Mouse (Mus musculus): ENCODE measurements at regions not wholly inside any gene's neighbourhood (a gene's known extent, or its start where the extent isn't known, plus 50 kb on each side); places are given as distances from the start of the nearest gene placed in this dataset.

DNA sequence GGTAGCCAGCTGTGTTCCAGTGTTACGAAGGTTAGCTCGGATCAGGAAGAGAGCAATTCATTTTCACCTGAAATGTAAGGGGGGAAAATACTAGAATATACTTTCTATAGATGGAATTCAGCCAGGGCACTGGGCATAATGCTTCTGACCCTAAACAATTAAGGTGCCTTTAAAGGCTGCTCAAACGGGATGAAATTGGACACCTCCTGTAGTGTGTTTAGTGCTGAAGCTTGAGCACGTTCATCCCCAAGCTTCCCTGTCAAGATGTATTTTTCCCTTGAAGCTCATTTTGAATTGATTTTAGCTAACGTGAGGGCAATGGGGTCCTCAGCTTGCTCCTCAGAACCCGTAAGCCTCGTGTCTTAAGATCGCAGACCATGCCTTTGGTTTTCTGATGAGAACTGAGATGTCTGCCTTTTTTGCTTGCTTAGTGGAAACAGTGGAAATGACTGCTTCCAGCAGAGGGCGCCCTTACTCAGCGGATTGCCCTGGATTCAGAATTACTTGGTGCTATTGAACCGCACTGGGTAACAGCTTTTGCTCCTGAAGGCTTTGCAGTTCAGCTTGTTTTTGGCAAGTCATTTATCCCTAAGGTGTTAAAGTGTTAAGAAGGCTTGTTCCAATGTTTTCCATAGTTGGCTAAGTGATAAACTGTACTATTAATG lies 74.6 kb upstream of the Fermt1 start:
- DNase-seq, result peak; percentile 7

DNA sequence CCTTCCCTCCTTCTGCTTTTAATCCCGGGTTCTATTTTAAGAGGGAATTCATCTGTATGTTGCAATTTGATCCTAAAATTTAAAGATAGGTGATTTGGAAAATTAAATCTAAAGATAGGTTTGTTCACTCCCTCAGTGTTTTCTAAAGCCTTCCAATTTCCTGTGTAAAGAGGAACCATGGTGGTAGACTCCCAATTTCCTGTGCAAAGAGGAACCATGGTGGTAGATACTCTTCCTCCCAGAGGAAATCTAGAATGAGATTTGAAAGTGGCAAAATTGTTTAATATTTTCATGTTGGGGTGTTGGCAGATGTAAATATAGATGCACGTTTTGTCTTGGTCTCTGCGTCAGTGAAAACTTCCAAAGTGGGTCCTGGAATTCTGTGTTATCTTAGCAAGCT lies 75.5 kb upstream of the Fermt1 start:
- DNase-seq, result no peak

DNA sequence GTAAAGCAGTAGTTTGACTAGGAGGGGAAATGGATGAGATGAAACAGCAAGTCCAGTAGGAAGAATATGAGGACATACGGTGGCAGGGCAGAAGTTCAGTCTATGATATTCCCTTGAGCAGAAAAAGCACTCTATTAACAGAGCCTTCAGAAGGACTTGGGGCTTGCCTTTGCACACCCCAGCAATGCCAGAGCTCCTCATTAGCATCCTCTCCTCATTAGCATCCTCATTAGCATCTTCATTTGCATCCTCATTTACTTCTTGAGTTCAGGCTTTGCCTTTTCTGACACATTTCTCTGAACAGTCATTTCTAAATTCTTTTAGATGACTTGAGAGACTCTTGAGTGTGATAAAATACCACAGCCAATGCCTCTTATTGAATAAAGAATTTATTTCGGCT lies 81.3 kb upstream of the Fermt1 start:
- DNase-seq, result no peak

DNA sequence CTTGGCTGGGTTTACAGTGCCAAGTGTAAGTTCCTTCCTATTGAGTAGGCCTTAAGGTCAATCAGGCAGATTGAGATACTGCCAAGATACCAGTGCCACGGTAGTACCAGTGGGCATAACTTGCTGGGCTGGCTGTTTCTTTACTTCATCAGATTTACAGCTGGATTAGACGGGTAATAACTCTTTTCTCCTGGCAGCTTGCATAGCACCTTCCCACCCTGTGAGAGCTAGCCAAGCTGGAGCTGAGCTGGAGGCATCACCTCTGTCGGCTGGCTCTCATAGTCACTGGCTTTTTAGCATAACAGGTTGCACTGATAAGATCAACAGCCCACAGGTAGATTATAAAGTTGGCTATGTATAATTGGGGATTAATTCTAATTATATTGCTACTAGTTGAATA lies 89.7 kb upstream of the Fermt1 start:
- DNase-seq, result no peak

DNA sequence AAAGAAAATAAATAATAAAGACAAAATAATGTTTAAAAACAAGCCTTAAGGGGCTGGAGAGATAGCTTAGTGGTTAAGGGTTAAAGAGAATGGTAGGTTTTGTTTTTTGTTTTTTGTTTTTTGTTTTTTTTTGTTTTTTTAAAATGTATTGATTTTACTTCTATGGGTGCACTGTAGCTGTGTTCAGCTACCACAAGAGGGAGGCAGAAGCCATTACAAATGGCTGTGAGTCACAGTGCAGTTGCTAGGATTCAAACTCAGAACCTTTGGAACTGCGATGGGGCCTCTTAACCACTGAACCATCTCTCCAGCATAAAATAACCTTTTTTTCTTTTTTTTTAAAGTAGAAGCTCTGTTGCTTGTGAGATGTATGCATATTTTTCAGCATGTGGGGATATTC lies 95.0 kb upstream of the Fermt1 start:
- no peak for DNase-seq

DNA sequence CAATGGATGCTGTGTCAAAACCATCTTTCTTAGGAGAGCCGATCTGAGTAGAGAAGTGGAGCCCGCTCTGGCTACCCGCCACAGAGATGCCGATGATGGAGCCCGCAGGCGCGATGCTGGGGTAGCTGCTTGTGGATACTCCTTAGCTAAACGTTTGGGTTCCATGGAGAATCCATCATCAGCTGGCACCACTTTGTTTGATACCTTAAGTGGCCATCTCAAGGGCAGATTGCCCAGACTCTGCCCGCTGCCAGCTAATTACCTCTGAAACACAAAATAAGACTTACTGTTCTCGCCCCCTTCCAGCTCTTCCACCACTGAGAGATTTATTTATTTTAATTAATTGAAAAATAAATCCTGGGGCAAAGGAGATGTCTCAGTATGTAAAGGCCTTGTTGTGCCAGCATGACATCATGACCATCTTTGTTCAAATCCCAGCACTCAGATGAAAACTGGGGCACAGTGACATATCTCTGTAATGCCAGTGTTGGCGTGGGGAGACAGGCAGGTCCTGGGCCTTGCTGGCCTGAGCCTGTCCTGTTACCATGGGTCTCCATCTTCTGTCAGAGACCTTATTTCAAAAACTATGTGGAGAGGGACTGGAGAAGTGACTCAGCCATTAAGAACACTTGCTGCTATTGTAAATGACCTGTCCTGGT lies 132.1 kb upstream of the Fermt1 start:
- DNase-seq, result peak; percentile 8

DNA sequence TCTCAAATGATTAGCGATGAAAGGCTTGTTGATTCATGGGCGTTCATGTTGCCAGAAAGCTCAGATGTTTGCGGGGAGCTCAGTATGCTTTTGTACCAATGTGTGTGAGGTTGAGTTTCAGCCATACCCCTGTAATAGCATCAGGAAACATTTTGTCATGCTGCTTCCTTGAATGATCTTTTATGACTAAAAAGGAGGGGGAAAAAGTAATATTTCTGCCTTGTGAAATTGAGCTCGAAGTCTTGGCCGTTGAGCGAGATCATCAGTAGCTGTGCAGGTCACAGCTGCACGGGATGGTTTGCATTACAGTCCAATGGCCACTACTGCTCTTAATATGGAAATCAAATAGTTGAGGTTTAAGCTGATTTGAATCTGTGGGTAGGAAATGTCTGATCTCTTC lies 145.3 kb upstream of the Fermt1 start:
- DNase-seq, result no peak

DNA sequence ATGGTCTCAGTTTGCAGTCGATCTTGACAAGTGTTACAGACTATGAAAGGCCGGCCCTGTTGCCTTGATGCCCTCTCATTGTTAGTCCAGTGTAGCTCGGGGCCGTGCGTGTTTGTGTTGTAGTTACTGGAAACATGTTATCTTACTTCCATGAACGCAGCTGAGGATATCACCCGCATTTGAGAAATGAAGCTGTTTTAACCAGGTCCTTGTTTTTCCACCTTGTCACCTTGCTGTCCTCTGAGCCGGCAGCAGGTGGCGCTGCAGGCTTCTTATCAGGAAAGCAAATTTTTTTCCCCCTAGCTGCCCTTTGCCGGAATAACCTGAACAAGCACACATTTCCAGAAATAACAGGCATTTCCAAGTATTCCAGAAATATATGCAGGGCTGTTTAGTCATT lies 167.9 kb upstream of the Fermt1 start:
- DNase-seq, result peak; percentile 20

DNA sequence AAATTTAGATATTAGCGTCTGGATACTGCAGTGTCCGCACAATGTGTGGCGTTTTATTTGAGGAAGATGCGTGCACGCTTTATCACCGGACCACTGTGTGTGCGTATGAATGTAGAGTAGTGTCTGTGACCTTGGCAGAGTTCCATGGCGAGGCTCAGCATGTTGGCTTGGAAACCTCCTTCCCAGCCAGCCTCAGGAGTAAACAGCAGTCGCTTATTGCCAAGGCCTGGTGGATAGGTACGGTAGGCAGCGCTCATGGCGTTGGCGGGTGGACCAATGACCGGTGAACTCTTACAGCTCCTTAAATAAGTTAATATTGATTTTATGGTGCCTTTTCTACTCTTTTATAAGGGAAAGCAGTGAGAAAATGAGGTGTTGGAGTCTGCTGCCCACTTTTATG lies 172.9 kb upstream of the Fermt1 start:
- no peak for DNase-seq

DNA sequence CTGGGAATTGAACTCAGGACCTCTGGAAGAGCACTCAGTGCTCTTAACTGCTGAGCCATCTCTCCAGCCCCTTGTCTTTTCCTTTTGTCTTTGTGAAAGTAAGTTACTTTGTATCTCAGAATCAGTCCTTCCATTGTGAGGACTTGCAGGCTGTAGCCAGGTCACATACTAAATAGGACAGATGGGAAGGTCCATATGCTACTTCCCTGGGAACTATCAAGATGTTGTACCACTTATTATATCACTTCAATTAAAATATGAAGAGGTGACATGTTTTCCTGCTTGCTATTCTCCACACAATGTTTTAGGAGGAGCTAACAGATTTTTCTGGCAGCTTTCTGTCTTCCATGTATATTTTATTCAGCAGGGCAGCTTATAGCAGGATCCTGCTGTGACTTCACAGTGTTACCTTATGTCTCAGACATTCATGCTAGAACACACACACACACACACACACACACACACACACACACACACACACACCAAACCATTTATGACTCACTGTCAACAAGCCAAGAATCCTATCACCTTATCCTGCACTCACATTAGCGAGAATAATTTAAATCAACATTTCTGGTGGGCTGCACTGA lies 179.6 kb upstream of the Fermt1 start:
- no peak for DNase-seq

DNA sequence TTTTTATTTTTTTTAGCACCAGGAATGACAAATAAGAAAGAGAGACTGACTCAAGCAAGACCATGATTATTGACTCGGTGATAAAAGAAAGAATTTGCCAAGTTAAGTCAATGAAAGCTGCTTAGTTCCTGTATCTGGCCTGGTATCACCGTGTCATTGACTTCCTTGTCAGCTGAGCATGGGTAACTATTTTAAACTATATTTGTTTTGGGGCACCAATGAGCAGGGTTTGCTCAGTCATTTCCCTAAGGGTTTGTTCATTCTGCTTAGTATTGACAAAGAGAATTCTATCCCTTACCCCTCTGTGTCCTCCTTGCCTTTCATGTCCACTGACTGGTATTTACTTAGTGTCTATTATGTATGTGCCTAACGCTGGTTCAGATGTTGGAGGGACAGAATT lies 189.2 kb upstream of the Fermt1 start:
- DNase-seq, result no peak

DNA sequence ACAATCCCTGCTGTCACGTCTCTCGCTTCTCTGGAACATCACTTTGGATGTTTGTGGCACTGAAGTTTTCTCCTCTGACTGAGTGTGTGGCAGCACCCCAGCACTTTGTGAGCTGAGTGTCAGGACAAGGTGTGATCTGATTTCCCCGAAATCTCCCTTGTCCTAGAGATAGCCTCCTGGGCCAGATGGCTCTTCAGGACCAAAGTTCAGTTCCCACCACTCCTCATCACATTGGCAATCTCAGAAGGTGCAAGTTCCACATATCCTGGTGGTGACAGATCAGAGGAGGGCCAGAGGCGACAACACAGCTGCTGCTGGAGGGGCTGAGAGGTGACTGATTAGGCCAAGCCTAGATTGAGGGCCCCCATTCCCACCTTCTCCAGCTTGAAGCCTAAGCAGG lies 193.2 kb upstream of the Fermt1 start:
- DNase-seq, result no peak

DNA sequence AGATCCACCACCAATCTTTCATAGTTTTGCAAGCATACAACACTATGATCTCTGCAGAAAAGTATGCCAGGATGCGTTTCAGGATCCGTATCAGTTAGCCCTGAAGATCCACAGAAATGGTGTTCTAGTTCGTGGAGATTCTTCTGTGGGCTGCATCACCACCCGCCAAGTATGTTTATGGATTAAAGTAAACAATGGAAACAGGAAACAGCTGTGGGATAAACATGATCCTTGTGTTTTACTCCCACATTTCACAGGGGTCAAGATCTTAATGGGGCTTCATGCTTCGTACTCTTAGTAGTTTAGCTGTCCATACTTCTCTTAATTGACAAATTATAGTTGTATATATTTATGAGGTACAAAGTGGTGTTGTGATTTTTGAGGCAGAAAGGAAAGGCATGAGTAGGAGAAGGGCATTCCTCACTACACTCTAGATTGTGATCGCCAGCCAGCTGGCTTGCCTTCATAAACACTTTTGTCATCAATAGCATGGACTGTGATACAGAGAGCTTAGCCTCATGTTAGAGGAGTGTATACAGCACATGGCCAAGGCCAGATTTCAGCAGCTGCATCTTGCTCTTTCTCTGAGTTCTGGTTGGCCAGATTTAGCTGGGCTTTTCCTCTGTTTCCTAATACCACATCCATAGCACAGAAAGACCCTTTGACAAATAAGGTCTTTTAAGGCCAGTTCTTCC lies 195.8 kb upstream of the Fermt1 start:
- no peak for DNase-seq

DNA sequence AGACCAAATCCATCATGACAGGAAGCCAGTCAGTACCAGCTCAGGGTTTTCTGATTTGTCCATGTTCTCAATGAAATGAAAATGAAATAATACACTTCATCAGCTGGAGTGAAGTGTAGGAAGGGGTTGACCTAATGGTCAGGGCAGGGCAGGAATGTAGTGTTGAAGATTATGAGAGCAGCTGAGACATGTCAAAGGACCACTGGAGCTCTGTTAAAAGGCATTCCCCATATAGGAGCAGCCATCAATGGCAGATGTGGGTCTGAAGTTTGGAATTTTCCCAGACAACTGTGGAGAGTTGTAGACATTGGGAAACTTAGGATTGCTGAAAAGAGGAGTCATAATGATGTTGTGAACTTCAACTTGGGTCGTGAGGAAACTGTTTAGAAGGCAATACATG lies 206.8 kb upstream of the Fermt1 start:
- DNase-seq, result no peak

DNA sequence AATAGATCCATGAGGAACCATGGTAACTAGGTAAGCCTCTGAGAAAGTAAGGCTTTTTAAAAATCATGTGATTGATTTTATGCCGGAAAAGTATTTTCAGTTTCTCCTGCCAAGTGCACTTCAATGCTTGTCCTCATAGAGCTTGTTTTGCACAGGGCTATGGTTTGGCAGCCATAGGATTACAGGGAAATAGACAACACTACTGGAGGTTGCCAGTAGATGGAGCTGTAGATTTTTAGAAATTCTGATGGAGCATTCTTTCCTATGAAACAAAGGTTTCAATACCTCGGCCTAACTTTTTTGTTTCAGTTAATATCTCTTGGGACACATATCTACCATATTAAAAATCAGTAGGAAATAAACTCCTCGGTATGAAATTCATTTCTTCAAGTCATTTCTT lies 210.8 kb upstream of the Fermt1 start:
- no peak for DNase-seq

DNA sequence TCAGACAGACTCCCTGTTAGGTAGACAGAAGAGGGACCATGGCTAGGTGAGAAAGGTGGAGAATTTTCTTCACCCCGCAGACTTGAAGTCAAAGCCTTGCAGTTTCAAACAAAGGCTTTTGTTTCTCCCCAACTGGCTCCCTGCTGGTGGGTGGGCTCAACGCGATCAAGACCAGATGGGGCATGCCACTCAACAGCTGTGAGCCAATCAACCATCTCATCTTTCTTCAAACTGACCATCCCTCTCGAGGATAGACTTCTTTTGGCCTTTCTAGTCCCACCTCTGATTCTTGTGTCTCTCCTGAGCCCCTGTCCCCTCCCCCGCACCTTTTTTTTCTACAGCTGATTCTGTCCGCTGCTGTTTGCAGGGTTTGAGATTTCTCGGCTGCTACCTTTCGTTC lies 212.5 kb upstream of the Fermt1 start:
- DNase-seq, result no peak

DNA sequence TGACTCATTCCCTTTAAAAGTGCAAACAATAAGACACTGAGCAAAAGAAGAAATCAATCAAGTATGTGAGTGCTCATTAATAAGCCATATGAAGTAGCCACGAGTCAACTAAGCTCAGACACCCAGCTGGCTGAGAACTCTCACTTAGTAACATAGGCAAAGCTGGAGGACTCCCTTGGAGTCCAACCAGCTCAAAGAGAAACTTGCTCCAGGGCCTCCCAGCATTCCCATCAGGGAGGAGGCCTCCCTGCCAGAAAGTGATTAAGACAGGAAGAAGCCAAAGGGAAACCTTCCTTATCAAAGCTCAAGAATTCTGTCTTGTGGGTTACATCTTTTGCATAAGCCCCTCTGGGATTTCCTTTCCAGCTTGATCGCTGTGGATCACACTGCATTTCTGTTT lies 213.7 kb upstream of the Fermt1 start:
- DNase-seq, result no peak

DNA sequence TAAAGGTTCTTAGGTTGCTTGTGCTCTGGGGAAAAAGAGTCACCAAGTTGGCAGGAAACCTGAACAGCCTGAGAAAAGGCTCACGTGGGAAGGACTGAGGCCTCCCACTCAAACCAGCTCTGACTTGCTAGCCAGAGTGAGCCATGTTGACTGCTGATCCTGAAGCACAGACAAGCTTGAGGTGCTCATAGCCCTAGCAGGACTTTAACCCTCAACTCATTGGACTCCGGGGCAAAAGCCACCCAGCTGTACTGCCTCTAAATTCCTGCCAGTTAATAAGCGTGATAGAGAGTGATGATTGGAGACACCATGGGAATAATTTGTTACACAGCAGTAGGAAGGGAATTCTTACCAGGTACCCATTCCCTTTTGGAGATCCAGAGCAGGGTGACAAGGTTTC lies 230.7 kb upstream of the Fermt1 start:
- no peak for DNase-seq

DNA sequence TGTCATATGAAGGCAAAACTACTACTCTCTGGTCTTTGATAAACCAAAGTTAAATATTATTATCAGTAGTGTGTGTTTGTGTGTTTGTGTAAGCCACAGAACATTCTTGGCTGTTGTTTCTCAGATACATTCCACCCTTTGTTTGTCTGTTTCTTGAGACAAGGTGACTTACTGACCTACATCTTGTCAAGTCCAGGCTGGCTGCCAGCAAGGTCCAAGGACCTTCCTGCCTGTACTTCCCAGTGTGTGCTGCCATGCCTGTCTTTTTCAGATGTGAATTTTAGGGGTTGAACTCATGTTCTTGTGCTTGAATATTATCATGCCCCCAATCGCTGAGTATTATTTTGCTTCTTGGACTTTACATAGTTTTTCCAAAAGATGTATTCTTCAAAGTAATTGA lies 235.5 kb upstream of the Fermt1 start:
- no peak for DNase-seq

DNA sequence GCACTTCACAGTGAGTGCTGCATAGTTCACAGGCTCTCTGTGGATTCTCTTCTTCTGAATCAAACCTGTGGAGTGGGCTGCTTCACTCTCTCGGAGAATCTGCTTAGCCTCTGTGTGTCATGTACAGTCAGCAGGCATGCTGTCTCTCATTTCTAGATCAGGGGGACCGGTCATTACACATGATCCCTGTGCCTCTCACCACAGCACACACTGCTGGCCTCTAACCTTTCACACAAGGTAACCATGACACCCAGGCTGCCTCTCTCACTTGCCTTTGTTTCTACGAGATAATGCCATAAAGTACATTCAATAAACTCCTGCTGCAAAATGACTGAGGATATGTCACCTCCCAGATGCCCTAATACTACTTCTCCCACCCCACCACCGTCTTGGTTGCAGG lies 237.2 kb upstream of the Fermt1 start:
- no peak for DNase-seq

DNA sequence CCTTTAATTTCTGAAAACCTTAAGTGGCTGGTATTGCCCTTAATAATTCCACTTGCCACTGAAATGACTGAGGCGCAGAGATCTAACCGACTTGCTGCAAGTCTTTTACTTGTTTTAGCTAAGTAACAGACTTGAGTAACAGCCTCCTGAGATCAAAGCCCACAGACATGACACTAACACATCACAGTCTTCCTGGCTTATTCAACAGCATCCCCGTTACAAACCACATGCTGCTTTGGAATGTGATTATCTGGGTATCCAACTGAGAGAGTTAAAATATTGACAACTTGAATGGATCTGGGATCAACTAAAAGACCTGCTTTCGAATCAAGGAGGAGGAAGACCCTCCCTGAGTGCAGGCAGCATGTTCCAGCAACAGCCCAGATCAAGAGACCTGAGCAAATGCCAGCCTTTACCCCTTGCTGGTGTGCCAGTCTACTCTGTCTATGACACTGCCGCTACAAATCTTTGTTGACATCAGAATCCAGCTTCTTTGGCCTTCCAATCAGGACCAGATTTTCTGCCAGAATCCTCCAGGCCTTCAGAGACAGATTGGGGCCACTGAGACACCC lies 258.7 kb upstream of the Fermt1 start:
- no peak for DNase-seq

DNA sequence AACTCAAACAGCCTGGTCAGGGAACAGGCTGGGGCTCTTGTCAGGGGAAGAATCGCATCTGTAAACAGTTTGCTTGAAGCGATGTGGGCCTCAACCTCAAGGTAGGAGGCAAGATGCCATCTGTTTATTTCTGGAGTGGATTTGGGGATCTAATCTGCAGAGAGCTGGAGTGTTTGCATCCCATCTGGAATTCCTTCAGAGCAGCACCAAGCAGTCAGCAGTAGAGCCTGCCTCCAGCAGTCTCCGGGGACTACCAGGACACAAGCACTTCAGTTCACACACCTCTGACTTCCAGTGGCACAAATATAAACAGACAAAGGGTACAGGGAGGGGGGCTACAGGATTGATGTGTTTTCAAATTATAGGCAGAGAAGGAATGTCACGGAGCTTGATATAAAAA lies 262.8 kb upstream of the Fermt1 start:
- DNase-seq, result no peak

DNA sequence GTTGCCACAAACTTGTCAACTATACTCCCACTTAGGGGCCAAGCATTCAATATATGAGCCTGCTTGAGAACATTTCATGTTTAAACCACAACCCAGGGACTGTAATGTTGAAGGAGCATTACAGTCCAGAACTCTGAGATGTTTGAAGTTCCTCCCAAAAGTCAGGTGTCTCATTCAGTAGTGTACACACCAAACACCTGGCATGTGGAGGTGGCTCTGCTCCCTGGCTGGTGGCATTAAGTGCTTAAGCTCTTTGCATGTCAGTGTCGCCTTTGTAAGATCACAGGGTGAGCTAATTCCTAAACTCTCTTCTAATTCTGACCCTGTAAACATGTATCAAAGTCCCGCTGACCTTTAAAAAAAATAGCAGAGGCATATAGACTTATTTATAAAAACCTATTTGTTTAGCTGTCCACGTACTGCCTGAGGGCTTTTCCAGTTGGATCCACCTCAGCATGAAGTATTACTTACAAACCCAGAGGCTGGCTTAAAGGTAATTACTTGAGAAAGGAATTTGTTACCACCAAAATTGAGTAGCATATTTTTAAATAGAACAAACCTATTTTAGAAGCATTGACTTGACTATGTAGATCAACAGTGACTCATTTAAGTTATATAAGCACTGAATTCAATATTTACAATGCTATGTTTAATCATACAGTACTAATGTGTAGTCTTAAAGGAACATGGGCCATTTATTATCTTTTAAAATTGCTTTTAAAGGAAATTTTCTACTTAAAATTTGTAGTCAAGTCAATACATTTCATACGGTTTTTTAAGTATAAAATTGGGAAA lies 276.3 kb upstream of the Fermt1 start:
- no peak for DNase-seq

All from cerebellum, adult 9-11 months (tissue).